Mouse (Mus musculus) kidney, adult 8-10 months (tissue): Measurements from ENCODE around the gene Ddost.
A peak's percentile ranks its signal among the peaks of the same experiment; 100 is the strongest.

Experiments
- DNase-seq, 2 experiments: peaks; one replicate each; pipeline ENCODE4 v3.0.0; 2022

Ddost gene

DNA sequence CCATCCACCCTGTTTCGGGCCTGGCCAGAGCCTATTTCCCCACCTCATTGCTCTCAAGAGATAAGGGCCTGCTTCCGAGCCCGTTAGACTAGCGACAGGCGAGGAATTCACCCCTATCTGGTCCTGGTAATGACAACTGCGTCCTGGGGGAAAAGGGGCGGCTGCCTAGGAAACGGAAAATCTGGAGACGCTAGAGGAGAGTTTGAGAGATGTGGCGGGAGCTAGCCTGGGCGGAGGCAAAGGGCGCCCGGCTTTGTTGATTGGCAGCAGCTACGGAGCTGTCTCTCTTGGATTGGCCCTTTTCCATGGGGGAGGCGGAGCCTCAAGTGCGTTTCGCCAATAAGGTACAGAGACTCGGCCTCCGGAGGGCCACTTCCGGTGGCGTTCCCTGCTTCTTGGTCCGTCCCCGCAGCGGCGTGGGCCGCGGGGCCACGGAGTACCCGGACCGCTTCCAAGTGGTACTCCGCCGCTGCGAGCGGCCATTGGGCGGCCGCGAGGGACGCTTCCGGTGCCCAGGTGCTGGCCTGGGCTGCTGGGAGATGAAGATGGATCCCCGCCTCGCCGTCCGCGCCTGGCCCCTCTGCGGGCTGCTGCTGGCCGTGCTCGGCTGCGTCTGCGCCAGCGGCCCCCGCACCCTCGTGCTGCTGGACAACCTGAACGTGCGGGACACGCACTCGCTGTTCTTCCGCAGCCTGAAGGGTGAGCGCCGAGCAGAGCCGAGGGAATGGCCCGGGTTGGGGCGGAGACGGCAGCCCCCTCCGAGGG lies at the start of gene Ddost:
Gene Ddost (plus strand): TSS at position 391 of the 765 bp plus-strand sequence.
- peak; percentile 99 for DNase-seq

DNA sequence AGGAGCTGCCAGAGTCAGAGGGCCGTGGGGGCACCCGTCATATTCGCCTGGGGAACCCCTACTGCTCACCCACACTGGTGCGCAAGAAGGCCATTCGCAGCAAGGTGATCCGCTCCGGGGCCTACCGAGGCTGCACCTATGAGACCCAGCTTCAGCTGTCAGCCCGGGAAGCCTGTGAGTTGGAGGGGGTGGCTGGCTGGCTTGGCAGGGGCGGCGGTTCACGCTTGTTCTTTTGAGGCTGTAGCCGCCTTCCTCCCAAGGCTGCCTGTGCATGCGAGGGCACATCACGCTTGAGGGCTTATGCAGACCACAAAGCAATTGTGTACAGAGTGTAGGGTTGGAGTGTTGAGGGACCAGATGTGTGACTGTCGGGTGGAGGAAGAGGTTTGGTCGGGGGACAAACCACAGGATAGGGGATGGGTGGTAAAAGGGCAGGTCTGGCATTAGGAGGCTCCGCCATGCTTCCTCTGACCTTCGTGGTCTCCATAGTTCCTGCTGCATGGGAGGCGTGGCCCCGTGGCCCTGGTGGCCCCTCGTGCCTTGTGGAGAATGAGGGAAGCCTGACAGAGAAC lies 47.3 kb upstream of the Ddost start:
- DNase-seq = no peak

DNA sequence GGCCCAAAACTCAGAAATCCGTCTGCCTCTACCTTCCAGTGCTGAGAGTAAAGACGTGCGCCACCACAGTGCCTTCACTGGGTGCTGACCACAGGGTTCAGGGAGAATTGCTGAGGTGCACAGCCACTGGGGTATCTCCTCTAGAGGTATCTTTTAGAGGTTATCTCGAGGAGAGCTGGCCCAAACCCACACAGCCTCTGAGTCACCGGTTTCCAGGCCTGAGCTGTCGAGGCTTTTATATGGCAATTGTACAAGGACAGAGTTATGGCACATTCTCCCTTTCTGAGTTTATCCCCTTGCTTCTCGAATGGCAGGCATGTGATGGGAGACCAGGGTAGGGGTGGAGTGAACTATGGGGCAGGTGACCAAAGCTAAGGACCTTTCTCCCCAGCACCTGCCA lies 45.9 kb upstream of the Ddost start:
- no peak for DNase-seq

DNA sequence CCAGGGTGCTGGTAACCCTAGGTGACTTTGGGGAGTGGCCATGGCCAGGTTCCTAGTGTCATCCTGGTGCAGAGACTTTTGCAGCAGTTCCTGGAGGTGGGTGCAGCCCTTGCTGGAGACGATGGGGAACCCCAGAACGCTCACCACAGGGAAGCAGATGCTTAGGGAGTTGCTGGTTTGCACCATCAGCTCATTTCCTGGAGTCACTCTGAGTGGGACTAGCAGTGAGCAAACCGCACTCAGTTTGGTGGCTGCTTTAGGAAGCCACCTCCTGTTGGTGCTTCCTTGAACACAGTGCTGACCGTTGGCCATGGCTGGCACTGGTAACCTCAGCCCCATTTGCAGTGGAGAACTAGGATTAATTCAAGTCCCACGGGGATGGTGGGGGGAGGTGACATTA lies 45.0 kb upstream of the Ddost start:
- DNase-seq = no peak

DNA sequence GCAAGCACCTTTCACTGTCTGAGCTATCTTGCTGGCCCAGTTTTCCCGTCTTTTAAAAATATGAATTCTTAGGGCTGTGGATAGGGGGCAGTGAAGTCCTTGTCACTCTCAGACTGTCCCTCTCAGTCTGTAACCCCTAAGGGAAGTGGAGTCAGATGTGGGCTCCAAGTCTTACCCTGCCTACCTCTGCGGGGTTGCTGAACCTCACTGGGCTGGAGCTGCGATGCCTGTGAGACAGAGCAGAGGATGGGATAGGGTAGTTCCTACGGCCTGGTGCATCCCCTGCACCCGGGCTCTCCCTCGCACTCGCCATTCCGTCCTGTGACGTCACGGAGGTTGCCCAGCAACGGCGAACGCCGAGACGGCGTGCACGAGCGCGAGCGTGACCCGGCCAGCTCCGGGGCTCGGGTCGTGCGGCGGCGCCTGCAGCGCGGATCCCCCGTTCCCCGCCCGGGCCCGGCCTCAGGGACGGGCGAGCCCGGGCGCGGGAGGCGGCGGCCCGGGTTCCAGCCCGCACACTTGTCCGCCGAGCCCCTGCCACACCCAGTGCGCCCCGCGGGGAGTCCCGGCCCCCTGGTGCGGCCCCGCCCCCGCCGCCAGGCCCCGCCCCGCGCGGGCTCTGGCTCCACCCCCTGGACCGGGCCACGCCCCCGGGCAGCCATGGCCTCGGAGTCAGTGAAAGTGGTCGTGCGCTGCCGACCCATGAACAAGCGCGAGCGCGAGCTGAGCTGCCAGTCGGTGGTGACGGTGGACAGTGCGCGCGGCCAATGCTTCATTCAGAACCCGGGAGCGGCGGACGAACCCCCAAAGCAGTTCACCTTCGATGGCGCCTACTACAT lies 42.5 kb upstream of the Ddost start:
- peak; percentile 64 to 77 for DNase-seq

DNA sequence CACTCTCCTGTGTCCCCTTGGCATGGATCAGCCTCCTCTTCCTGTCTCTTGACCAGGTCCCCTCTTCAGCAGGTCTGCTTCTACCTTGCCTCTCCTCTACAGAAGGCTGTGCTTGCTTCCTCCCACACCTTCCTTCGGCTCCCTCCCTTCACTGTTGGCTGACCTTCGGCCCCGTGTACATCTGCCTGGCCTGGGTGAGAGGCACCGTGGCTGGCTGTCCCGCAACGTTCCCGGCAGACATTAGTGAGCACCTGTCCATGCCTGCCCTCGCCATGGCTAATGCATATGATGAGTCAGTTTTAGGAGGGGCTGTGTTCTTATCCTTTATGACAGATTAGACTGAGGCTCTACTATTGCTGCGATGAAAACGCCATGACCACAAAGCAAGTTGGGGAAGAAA lies 36.7 kb upstream of the Ddost start:
- no peak for DNase-seq

DNA sequence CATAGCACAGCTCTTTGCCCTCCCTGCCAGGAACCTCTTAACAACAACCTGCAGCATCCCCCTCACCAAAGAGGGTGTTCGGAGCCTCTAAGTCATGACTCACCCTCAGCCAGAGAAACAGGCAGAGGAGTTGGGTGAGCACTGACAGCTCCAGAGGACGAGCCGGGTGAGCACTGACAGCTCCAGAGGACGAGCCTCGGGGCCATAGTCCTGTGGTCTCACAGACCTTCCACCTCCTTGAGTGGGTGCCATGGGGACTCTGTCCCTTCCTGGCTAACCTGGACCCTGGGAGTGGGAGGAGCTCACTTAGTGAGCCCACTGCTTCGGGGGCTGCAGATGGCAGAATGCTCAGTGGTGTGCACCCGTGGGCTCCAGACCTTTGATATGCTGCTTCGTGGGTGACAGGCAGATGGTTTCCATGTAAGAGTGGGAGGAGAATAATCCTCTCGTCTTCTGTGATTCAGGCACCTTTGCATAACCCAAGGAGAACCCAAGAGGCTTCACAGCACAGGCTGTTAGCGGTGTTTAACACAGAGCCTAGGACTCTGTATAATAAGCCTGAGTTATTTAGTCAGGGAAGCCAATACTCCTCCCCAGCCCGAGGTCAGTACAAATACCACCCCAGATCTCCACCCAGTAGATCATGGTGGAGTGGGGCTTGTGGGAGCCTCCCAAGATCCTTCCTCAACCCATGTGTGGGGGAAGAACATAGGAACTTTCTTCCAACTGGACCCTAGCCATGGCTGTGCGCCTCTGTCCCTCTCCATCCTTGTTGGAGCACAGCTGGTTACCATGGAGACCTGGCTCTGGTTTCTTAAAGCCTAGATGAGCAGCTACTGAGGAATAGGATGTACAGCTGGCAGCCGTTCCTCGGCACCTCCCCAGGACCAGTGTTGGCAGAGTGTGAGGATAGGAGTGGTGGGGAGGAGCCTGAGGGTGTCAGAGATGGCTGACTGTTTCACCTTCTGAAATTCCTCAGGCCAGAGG lies 32.2 kb upstream of the Ddost start:
- DNase-seq = no peak

DNA sequence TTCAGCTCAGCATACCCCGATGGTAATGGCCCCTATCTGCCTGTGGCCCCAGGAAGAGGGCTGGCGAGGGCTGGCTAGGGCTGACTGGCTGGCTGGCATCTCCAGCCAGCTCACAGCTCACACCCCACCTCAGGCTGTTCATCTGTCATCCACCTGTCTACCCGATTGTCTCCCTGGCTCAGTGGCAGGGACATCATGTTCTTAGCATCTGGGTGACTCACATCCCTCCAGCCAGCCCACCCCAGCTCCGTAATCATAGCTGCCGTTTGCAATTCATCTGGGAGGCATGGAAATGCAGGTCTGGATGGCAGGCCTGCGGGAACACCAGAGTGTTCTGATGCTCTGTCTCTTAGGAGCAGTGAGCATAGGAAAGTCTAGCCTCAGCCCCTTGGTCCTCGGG lies 26.2 kb upstream of the Ddost start:
- no peak for DNase-seq

DNA sequence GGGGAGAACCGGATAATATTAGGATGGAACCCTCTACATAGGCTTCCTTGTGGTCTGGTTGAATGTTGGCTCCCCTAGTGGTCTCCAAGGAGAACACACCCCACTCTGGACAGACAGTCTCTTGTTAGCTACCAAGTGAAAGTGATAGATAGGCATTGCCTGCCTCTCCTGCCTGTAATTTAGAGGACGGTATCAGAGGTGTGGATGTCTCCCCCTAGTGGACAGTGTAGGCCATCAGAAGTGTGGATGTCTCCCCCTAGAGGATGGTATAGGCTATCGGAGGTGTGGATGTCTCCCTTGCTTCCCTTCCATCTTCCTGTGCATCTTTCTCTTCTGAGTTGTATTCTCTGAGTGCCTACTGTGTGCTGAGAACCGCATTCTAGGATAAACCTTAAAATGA lies 21.7 kb upstream of the Ddost start:
- DNase-seq = peak; percentile 59 to 69

DNA sequence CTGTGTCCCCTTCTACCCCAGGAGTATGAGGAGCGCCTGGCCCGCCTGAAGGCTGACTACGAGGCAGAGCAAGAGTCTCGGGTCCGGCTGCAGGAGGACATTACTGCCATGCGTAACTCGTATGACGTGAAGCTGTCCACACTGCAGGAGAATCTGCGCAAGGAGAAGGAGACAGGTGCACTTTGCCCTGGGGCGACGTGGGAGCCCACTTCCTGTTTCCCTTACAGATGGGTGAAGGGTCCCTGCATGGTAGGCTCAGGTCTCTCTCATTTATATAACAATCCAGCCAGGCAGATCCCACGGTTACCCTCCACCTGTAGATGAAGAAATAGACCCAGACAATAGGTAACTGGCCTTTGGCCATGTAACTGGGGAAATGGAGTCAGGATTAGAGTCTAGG lies 18.1 kb upstream of the Ddost start:
- no peak for DNase-seq

DNA sequence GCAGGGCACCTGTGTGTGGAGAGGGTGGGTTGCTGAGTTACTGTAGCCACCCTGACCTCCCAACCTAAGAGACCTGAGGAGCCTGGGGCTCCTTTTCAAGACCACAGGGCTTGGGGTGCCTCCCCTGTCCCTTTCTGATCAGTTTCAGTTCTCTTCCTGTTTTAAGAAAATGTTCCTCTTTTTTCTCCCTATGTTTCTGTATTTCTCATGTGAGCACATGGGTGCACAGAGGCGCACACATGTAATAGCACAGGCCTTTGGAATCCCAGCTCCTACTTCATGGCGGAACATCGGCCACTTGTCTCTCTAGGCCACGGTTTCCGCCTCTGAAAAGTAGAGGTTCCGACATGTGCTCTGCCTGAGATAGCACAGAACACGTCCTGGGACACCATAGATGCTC lies 15.8 kb upstream of the Ddost start:
- DNase-seq = no peak

DNA sequence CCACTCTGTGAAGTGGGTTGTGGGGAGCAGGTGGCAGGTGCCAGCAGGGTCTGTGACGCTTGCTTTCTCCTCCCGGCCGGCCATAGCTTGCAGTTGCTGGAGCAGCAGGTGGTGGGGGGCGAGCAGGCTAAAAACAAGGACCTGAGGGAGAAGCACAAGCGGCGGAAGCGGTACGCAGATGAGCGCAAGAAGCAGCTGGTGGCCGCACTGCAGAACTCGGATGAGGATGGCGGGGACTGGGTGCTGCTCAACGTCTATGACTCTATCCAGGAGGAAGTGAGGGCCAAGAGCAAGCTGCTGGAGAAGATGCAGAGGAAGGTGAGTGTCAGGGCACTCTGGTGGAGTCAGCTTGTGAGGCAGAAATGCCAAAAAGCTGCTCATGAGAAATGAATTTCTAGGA lies 12.5 kb upstream of the Ddost start:
- DNase-seq = no peak

DNA sequence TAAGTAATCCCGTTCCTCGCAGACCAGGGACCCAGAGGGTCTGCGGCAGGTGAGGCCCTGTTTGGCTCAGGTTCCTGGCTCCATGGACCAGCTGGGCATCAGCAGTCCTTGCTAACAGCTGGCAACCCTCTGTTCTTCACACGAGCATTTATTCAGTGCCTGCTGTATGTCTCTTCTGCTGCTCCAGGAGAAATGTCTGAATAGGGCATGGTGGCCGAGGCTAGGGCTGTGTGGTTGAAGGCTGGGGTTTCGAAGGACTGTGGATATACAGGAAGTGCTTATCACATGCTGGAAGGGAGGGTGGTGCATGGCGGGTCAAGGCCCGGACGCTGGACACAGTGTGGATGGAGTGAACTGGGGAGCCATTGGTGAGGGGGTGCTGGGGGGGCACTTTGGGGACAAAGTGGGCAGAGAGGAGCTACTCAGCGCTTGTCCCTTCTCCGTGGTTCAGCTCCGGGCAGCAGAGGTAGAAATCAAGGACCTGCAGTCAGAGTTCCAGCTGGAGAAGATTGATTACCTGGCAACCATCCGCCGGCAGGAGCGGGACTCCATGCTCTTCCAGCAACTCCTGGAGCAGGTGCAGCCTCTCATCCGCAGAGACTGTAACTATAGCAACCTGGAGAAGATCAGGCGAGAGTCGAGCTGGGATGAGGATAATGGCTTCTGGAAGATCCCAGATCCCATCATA lies 11.1 kb upstream of the Ddost start:
- DNase-seq = no peak

DNA sequence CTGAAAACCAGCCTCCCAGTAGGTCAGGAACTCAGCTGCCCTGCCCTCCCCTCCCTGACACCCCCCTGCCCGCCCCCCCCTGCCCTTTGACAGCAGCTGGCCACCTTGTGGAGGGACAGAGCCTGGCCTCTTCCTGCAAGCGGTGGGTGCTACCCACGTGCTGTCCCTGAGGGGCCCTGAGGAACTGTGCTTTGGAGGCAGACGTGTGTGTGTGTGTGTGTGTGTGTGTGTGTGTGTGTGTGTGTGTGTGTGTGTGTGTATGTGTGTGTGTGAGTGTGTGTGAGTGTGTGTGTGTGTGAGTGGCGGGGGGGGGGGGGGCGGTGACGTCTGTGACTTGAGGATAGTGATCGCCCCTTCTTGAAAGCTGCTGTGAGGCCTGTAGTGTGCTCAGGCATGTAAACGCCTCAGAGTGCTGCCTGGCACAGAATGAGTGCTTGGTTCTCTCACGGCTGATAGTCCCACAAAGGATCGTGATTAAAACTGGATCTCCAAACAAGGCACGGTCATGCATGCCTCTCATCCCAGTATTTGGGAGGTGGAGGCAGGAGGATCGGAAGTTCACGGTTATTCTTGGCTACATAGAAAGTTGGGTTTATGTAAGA lies 10.5 kb upstream of the Ddost start:
- DNase-seq = no peak

DNA sequence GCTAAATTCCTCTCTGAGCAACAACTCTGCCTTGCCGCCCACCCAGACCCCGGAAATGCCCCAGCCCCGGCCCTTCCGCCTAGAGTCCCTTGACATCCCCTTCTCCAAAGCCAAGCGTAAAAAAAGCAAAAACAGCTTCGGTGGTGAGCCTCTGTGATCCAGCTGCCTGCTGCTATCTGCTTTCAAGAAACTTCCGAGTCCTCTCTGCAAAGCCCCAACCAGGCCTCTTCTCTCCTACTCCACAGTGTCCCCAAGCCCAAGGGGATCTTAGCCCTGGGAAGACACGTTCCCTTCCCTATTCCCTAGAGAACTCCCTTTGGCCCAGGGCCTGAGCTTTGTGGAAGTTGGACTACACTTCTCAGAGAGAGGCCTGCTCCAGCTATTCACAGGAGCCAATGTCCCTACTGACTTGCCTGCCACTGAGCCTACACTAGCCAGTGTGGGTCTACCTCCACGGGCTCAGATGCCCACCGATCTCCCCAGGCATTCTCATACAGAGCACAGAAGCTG lies 3.2 kb upstream of the Ddost start:
- DNase-seq = no peak

DNA sequence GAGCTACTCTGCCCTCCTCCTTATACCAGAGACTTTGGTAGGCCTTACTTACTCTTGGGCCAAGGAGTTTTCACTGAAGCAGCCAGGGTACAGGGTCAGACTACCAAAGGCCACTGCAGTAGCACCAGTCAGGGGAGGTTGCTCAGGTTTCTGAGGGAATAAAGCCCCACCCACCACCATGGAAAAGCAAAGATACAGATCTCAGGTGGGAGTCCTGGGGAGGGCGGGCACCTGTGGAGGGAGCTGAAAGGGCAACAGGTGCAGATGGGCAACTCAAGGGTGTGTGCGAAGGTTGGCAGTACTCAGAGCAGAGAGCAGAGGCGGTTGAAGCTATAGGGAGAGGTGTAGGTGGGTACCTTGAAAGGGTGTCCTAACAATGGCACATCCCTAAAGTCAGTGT lies 1.5 kb upstream of the Ddost start:
- no peak for DNase-seq

DNA sequence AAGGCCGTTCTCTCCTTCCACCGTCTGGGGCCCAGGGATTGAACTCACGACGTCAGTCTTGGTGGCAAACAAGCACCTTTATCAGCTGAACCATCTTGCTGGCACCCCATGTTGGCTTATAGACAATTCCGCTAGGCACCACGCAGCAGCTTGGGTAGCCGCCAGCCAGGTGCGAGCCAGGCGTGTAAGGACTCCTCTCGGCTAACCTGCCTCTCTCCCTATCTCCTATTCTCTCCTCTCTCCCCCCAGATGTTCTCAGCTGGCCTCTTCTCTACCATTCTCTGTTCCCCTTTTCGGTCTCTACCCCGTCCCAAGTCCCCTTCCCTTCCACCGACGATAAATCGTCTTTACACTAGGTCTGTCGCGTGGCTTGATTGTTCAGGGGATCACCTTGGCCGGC lies 788 bp upstream of the Ddost start:
- DNase-seq = no peak

DNA sequence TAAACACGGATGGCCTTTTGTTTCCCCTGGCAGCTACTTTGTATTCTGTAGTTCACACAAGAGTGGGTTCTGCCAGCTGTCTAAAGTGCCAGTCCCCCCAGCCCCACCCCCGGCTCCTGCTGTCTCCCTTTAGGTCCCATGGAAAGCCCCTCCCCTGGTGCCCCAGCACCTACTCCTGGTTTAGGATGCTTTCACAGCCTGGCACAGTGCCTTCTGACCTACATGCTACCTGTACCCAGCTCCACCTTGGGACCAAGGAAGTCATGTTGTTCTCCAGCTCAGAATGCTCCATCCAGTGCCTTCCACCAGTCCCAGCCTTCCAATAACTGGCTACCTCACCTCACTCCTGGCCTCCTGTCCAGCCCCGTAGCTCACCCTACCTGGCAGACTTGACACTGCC lies 2.5 kb downstream of the Ddost start:
- DNase-seq = no peak

DNA sequence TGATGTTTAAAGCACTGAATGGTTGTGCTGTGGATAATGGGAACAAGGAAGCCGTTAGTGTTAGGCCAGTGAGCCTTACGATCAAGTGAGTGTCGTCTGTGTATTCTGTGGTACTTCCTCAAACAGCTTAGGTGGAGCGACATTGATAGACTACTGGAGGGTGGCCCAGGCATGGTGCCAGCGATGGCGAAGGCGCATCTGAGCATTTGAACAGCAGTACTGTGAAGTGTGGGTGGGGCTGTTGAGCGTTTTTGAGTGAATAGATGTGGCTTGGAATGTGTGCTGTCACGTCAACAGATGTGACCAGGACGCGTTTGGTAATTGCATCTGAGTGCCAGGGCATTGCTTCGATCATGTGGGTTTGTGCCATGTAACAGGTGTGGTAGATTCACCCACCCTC lies 3.2 kb downstream of the Ddost start:
- DNase-seq = no peak

DNA sequence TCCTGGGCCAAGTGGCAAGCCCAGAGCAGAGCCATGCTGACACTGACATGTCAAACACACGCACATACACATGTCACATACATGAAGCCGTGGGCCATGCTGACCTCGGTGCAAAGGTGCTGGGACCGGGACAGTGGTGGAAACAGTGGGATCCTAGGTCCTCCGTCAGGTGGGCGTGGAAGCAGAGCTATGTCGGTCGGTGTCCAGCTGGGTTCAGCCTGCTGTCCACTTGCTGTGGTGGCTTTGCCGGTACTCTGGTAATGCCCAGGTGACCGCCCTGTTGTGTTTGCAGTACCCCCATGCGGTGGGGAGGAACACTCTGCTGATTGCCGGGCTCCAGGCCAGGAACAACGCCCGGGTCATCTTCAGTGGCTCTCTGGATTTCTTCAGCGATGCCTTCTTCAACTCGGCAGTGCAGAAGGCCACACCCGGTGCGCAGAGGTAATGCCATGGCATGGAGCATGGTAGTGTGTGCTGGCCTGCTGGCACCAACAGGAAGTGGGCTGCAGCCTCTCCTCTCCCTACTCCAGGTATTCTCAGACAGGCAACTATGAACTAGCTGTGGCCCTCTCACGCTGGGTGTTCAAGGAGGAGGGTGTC lies 5.9 kb downstream of the Ddost start:
- DNase-seq = no peak

DNA sequence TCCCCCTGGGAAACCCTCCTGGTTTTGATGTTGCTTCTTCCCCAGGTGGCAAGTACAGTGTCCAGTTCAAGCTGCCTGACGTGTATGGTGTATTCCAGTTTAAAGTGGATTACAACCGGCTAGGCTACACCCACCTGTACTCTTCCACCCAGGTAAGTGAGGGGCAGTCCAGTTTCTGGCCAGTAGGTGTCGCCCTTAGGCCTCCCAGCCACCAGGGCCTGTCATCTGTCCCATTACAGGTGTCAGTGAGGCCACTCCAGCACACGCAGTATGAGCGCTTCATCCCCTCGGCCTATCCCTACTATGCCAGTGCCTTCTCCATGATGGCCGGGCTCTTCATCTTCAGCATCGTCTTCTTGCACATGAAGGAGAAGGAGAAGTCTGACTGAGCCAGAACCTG lies 7.1 kb downstream of the Ddost start:
- peak; percentile 55 to 77 for DNase-seq
